Mouse (Mus musculus): Measurements from ENCODE around the gene Cmtm4. TPM values are rescaled to one million over a fixed set of nuclear protein-coding genes. Genes with fewer than 3 reads are reported as not detected.
A peak's percentile ranks its signal among the peaks of the same experiment; 100 is the strongest.
"Not testable (repeated sequence)": the region's sequence is repeated elsewhere in the genome, so short reads cannot be mapped to it uniquely, and the experiment has no call there.

The Cmtm4 gene
- polyA plus RNA-seq, 1 experiment from 2014 or later = 4.6 TPM

- Histone ChIP-seq H3K4me3 (ENCODE audit: low read depth, low read length) (no peak overlapping the region), H3K4me1 (replicated peaks; ENCODE audit: control insufficient read depth, insufficient read depth) (no peaks in the 10 kb centered on the region), H3K27me3 (ENCODE audit: control insufficient read depth, insufficient read depth, low read length) (no peaks in the 10 kb centered on the region), H3K9me3 (ENCODE audit: control insufficient read depth, low read length) (no peaks in the 10 kb centered on the region), H3K9ac (ENCODE audit: low read length) (no peak overlapping the region), H3K4me2 (replicated peaks; ENCODE audit: low read depth) (no peak overlapping the region), H3K27ac (replicated peaks) (no peak overlapping the region), H3K36me3 (ENCODE audit: control insufficient read depth, insufficient read depth, low read length) (no peaks in the 10 kb centered on the region)
- TF ChIP-seq CTCF (IDR thresholded peaks at IDR 0.05; ENCODE audit: low read depth) (no peak), EP300 (optimal IDR thresholded peaks at IDR 0.05) (no peak)
- ATAC-seq (ENCODE audit: low FRiP score, low TSS enrichment) = no peak
- DNase-seq (ENCODE audit: low spot score) = peak; percentile 5
- WGBS = 64% methylated on average over 5 of the region's 5 CpGs
These were observed 62.7 kb downstream of the Cmtm4 start for GRCm38 (mm10) chr8:104332665-104333631.

- H3K4me1 ChIP-seq (replicated peaks; ENCODE audit: control insufficient read depth, insufficient read depth); H3K4me3 ChIP-seq (ENCODE audit: low read depth, low read length); DNase-seq (ENCODE audit: low spot score); H3K9me3 ChIP-seq (ENCODE audit: control insufficient read depth, low read length); H3K4me2 ChIP-seq (replicated peaks; ENCODE audit: low read depth); H3K9ac ChIP-seq (ENCODE audit: low read length); H3K36me3 ChIP-seq (ENCODE audit: control insufficient read depth, insufficient read depth, low read length); ATAC-seq (ENCODE audit: low FRiP score, low TSS enrichment); H3K27ac ChIP-seq (replicated peaks); H3K27me3 ChIP-seq (ENCODE audit: control insufficient read depth, insufficient read depth, low read length): not testable (repeated sequence)
- 89% methylated on average over 12 of the region's 12 CpGs for WGBS
These were observed 73.7 kb downstream of the Cmtm4 start, which contains the start of gene Cmtm2b for GRCm38 (mm10) chr8:104321930-104322329. Gene Cmtm2b, plus strand, starts transcription at chr8:104322230.

GRCm38 (mm10) chr8:104321267-104321666, 74.3 kb downstream of the Cmtm4 start, which contains the start of gene Gm11020:
Gene Gm11020, plus strand, starts transcription at chr8:104321567.
- DNase-seq (ENCODE audit: low spot score); H3K9me3 ChIP-seq (ENCODE audit: control insufficient read depth, low read length); H3K4me1 ChIP-seq (replicated peaks; ENCODE audit: control insufficient read depth, insufficient read depth); ATAC-seq (ENCODE audit: low FRiP score, low TSS enrichment); H3K27me3 ChIP-seq (ENCODE audit: control insufficient read depth, insufficient read depth, low read length); H3K36me3 ChIP-seq (ENCODE audit: control insufficient read depth, insufficient read depth, low read length); H3K27ac ChIP-seq (replicated peaks); H3K9ac ChIP-seq (ENCODE audit: low read length); H3K4me3 ChIP-seq (ENCODE audit: low read depth, low read length); H3K4me2 ChIP-seq (replicated peaks; ENCODE audit: low read depth): not testable (repeated sequence)
- 75% methylated on average over 8 of the region's 11 CpGs for WGBS

- Histone ChIP-seq H3K4me2 (replicated peaks; ENCODE audit: low read depth) (no peak overlapping the region), H3K27ac (replicated peaks) (no peak overlapping the region), H3K4me1 (replicated peaks; ENCODE audit: control insufficient read depth, insufficient read depth) (no peaks in the 10 kb centered on the region), H3K9ac (ENCODE audit: low read length) (no peak overlapping the region), H3K36me3 (ENCODE audit: control insufficient read depth, insufficient read depth, low read length) (no peaks in the 10 kb centered on the region), H3K9me3 (ENCODE audit: control insufficient read depth, low read length) (no peaks in the 10 kb centered on the region), H3K4me3 (ENCODE audit: low read depth, low read length) (no peak overlapping the region), H3K27me3 (ENCODE audit: control insufficient read depth, insufficient read depth, low read length) (no peaks in the 10 kb centered on the region)
- ATAC-seq (ENCODE audit: low FRiP score, low TSS enrichment) = no peak
- WGBS = 47% methylated on average over 4 of the region's 4 CpGs
- peak; percentile 69 for TF ChIP-seq CTCF (IDR thresholded peaks at IDR 0.05; ENCODE audit: low read depth)
- TF ChIP-seq EP300 (optimal IDR thresholded peaks at IDR 0.05) = no peak
- no peak for DNase-seq (ENCODE audit: low spot score)
These were observed 82.3 kb downstream of the Cmtm4 start for GRCm38 (mm10) chr8:104313311-104313710.

GRCm38 (mm10) chr8:104312023-104312422, 83.6 kb downstream of the Cmtm4 start:
- H3K4me2 ChIP-seq (replicated peaks; ENCODE audit: low read depth); H3K36me3 ChIP-seq (ENCODE audit: control insufficient read depth, insufficient read depth, low read length); H3K4me3 ChIP-seq (ENCODE audit: low read depth, low read length); DNase-seq (ENCODE audit: low spot score); H3K4me1 ChIP-seq (replicated peaks; ENCODE audit: control insufficient read depth, insufficient read depth); ATAC-seq (ENCODE audit: low FRiP score, low TSS enrichment); H3K9ac ChIP-seq (ENCODE audit: low read length); H3K9me3 ChIP-seq (ENCODE audit: control insufficient read depth, low read length); H3K27me3 ChIP-seq (ENCODE audit: control insufficient read depth, insufficient read depth, low read length); H3K27ac ChIP-seq (replicated peaks): not testable (repeated sequence)
- WGBS = 71% methylated on average over 3 of the region's 3 CpGs

- not testable (repeated sequence) for H3K9ac ChIP-seq (ENCODE audit: low read length); DNase-seq (ENCODE audit: low spot score); H3K27ac ChIP-seq (replicated peaks); H3K4me2 ChIP-seq (replicated peaks; ENCODE audit: low read depth); H3K9me3 ChIP-seq (ENCODE audit: control insufficient read depth, low read length); ATAC-seq (ENCODE audit: low FRiP score, low TSS enrichment); H3K4me3 ChIP-seq (ENCODE audit: low read depth, low read length); H3K4me1 ChIP-seq (replicated peaks; ENCODE audit: control insufficient read depth, insufficient read depth); H3K36me3 ChIP-seq (ENCODE audit: control insufficient read depth, insufficient read depth, low read length); H3K27me3 ChIP-seq (ENCODE audit: control insufficient read depth, insufficient read depth, low read length)
- WGBS = 87% methylated on average over 34 of the region's 36 CpGs
These were observed 86.0 kb downstream of the Cmtm4 start, which contains the start of the genes Gm45711 and Cmtm1 for GRCm38 (mm10) chr8:104309441-104310155. Gene Gm45711, minus strand, starts transcription at chr8:104310081. Gene Cmtm1, minus strand, starts transcription at chr8:104310145.

GRCm38 (mm10) chr8:104308341-104308740, 87.3 kb downstream of the Cmtm4 start:
- ATAC-seq (ENCODE audit: low FRiP score, low TSS enrichment) = peak; percentile 45; the same call in 1 of the 2 replicates
- 39% methylated on average over 6 of the region's 6 CpGs for WGBS
- not testable (repeated sequence) for H3K4me1 ChIP-seq (replicated peaks; ENCODE audit: control insufficient read depth, insufficient read depth); H3K27me3 ChIP-seq (ENCODE audit: control insufficient read depth, insufficient read depth, low read length); DNase-seq (ENCODE audit: low spot score); H3K36me3 ChIP-seq (ENCODE audit: control insufficient read depth, insufficient read depth, low read length); H3K27ac ChIP-seq (replicated peaks); H3K4me3 ChIP-seq (ENCODE audit: low read depth, low read length); H3K9me3 ChIP-seq (ENCODE audit: control insufficient read depth, low read length); H3K4me2 ChIP-seq (replicated peaks; ENCODE audit: low read depth); H3K9ac ChIP-seq (ENCODE audit: low read length)

All from stomach, postnatal 0 days (tissue).